Mouse (Mus musculus) frontal cortex, postnatal 36 days (tissue): ENCODE data around the gene Sorl1.

Experiments
- DNase-seq, 2 experiments: peaks; one replicate each; pipeline ENCODE4 v3.0.0; 2022; ENCODE audit warnings: low spot score in 2 of 2

Sorl1 gene

GRCm38 (mm10) chr9:42004140-42004539 is 120.0 kb downstream of the Sorl1 start:
- DNase-seq: no peak

- peak; percentile 30 for DNase-seq
Observed at GRCm38 (mm10) chr9:41999498-42000473, 124.3 kb downstream of the Sorl1 start.

DNA sequence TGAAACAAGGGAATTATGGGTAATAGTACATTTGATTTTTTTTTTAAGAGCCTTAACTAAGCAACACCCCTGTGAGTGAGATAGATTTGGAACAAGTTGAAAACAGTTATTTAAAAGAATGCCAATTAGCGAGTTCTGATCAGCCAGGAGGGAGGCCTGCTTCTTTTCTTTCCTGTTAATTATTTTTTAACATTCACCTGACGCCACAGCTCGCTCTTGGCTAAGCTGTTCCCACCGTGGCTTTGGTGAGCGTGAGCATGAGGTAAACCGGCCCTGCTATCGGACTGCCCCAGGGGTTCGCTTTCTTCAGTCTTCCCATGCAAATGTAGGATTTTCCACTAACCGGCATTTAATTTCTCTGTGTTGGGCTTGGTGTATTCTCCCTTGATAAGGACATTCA is 128.8 kb downstream of the Sorl1 start:
- DNase-seq: no peak

DNA sequence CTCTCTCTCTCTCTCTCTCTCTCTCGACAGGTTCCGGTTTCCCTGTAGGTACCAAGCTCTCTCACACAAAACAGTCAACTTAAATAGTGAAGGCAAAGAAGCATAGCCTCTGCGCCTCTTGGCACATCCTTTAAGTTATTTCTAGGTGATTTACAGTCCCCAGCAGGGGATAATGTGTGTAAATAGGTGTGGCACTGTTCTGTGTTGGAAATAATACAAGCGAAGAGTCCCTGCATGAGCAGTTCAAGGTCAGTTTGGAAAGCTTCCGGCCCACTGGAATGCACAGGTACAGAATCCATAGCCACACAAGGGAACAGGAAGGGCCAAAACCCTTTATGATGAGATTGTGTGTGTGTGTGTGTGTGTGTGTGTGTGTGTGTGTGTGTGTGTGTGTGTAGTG is 130.3 kb downstream of the Sorl1 start:
- no peak for DNase-seq

GRCm38 (mm10) chr9:41992841-41993240 is 131.3 kb downstream of the Sorl1 start:
- no peak for DNase-seq

DNA sequence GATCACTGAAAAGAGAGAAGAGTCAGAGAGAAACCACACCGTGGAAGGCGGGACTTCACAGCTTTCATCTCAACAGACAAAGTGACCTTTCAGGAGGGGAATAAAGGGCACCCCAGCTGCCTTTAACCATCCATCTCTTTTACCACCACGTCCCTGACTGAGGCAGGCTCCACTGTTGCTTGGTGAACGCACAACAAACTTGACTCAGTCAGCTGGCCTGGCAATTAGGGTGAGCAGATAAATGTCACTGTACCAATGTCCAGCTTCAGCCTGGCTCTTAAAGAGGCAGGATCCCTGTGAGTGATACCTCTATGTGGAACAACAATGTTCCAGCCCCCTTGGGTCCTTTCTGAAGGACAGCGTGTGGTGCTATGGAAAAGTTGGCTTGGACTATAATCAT is 138.5 kb downstream of the Sorl1 start:
- DNase-seq: no peak

GRCm38 (mm10) chr9:41985052-41985451 is 139.0 kb downstream of the Sorl1 start:
- DNase-seq: no peak

- DNase-seq: no peak
Observed at GRCm38 (mm10) chr9:41984306-41984705, 139.8 kb downstream of the Sorl1 start.

- DNase-seq: no peak
Observed at GRCm38 (mm10) chr9:41983286-41983685, 140.8 kb downstream of the Sorl1 start.

- DNase-seq: no peak
Observed at GRCm38 (mm10) chr9:41982760-41983159, 141.3 kb downstream of the Sorl1 start.

GRCm38 (mm10) chr9:41982023-41982422 is 142.1 kb downstream of the Sorl1 start:
- DNase-seq: peak; percentile 66 to 79

DNA sequence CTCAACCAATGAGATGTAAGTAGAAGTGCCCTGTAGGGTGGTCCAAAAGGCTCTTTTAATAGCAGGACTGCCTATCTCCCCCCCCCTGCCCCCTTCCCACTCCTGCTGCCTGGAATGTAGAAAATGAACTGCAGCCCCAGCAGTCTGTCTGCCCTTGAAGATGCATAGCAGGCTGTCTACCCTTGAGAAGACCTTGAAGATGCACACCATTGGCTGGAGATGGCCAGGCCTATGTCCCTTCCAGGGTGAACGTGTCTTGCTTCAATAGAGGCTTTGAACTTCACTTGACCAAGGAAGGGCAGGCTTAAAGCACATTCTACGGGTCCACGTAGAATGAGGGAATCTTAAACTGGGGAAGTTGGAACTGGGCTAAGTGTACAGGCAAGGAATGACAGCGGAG is 142.8 kb downstream of the Sorl1 start:
- no peak for DNase-seq

- DNase-seq: no peak
Observed at GRCm38 (mm10) chr9:41980796-41981195, 143.3 kb downstream of the Sorl1 start.

GRCm38 (mm10) chr9:41978366-41978765 is 145.7 kb downstream of the Sorl1 start:
- no peak for DNase-seq

- no peak for DNase-seq
Observed at GRCm38 (mm10) chr9:41975968-41976367, 148.1 kb downstream of the Sorl1 start.

GRCm38 (mm10) chr9:41974661-41975060 is 149.4 kb downstream of the Sorl1 start:
- no peak for DNase-seq

DNA sequence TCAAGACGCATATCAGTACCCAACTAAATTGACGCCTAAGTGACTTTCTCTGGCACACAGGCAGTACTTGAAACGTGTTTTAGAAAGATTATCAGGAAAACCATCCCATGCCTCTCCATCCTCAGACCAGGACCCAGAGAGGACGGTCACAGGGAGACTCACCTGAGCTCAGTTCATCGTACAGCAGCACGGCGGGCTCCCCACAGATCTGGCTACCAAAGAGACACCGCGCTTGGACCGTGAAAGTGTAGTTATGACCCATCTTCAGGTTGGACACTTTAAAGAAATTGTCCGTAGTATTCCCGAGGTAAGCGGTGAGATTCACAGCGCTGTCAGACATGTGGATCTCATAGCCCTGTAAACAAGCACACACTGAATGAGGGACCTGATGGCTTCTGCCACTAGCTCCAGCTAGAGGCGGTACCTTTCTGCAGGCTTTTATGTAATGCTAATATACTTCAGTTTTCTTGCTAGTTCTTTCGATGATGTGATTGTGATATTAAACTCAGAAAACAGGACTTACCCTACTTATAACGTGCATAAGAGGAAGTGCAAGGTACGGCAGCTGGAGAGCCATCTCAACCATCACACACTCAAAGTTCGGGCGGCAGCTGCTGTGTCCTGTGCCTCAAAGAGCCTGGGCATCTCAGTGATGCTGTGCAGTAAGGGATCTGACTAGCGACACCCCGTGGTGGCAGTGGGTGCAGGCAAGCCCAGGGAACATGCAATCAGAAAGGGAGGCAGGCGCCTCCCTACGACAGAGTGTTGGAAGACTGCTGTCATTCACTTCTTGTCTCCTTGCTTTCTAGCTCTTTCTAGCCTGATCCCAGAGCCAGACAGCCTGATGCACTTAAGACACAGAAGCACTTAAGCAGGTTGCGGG is 150.1 kb downstream of the Sorl1 start:
- DNase-seq: peak; percentile 75 to 88

DNA sequence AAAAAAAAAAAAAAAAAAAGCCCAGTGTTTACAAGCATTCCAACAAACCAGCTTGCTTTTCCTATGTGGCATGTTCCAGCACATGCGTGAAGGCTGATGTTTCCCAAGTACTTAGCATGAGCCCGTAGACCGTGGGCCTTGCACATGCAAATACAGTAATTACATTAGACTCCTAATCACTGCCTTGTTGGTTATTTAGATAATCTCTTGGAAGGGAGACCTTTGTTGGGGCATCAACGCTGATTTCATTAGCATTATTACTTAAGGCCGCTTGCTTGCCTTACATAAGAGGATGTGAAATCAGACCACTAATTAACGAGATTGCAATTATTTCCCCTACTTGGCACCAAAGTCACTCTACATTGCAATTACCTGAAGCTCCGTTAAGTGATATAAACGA is 154.1 kb downstream of the Sorl1 start:
- no peak for DNase-seq

- no peak for DNase-seq
Observed at GRCm38 (mm10) chr9:41968673-41969460, 155.2 kb downstream of the Sorl1 start.

GRCm38 (mm10) chr9:41961274-41961673 is 162.8 kb downstream of the Sorl1 start:
- no peak for DNase-seq

DNA sequence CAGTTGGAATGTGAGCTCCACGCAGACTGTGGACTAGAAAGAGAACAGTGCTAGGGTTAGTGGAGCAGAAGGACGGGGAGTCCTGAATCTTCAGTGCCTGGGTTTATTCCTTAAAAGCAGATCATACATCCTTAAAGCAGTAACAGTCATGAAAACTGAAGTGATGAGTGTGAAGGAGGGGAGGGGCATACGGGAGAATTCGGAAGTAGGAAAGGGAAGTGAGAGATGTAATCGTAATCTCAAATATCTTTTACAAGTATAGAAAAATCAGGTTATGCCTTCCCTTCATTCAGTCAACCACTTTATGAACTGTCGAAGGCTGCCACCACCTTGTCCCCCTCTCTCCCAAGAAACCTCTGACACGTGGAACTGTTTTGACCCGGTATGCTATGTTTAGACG is 165.8 kb downstream of the Sorl1 start:
- DNase-seq: no peak

GRCm38 (mm10) chr9:41953486-41953885 is 170.6 kb downstream of the Sorl1 start:
- peak; percentile 66 to 84 for DNase-seq
